Mouse (Mus musculus) left cerebral cortex, adult 8-10 months (tissue): ENCODE results near the gene Dek. TPM values are rescaled to one million over a fixed set of nuclear protein-coding genes. Genes with fewer than 3 reads are reported as not detected.

ENCODE experiments used
- DNase-seq, 2 experiments: peaks; one replicate each; pipeline ENCODE4 v3.0.0; 2022; ENCODE audit warnings: low spot score in 2 of 2
- total RNA-seq, 4 experiments: library from RNA; stranded (reverse); gene quantifications; 2 replicates each; pipeline ENCODE4 v1.2.4; 2022

Gene Dek
- 10 to 100 TPM; 53.1 to 58.2 (median 56.6) TPM for total RNA-seq

DNA sequence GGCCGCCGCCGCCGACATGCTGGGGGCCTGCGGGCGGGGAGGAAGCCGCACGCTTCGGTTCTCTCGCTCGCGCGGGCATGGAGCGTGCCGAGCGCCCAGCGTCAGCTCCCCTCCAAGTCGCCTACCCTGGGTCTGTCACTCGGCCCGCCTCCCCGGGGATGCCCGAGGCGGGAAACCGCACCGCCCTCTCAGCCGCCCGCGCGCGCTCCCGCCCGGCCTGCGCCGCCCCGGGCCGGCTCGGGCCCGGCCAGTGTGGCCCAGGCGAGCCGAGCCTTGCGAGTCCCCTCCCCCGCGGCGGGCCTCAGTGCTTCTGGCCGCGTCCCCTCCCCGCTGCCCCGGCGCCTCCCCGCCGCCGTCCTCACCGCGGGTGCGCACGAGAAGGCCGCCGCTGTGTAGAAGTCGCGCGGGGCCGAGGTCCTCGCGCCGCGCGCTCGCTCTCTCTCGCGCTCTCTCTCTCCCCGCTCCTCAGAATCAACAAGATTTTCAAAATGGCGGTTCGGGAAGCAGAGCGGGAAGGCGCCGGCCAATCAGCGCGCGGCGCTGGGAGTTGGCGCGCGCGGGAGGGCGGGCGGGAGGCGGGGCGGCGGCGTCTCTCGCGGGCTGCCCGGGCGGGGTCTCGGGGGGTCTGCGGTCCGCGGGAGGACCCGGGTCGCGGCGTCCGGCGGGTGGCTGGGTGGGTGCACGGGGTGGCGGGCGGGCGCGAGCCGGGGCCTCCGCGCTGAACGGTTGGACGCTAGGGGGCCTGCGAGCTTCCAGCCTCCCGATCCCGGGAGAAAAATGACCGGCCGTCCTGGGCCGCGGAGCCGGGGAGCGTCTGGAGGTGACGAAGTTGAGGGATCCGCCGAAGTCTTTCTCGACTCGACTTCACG is at the start of gene Dek:
Gene Dek (minus strand): TSS at position 491 of the 869 bp plus-strand sequence.
- DNase-seq: peak; percentile 66 to 68

- no peak for DNase-seq
Observed at GRCm38 (mm10) chr13:47154866-47155265, 48.9 kb upstream of the Dek start.

DNA sequence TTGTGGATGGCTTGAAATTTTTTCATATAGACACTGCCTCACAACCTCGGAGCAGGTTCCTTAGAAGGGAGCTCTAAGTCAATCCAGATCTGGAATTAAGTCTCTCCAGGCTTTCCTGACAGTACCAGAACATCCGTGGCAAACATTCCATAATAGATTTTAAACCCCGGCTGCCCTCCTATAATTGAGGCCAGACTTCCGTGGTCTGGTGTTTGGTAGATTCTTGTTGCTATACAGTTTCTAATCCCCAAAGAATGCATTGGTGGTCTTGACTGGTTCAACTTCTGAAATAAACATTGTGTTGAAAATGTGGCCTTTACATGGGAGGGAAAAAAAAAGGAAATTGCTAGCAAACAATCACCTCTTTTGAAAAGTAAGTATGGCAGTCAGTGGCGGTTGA is 47.2 kb upstream of the Dek start:
- no peak for DNase-seq

DNA sequence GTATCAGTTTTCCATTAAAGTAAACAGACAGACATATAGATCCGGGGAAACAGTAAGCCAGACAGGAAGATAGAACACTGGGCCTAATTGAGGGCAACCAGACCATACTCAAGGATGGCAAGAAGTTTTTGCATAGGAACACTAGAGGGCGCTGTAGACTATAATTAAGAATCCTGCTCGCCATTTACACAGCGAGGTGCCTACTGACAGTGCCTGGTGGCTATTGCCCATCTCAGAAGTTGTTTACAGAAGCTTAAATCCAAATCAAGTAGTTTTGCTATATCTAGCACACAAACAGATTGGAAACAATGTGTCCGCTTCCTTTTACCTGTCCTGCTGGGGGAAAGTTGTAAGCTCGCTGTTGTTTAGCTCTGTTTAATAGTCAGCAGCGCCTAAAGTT is 46.4 kb upstream of the Dek start:
- no peak for DNase-seq

- peak in 1 of 2 experiments; percentile 30 for DNase-seq
Observed at GRCm38 (mm10) chr13:47151060-47151459, 45.1 kb upstream of the Dek start.

DNA sequence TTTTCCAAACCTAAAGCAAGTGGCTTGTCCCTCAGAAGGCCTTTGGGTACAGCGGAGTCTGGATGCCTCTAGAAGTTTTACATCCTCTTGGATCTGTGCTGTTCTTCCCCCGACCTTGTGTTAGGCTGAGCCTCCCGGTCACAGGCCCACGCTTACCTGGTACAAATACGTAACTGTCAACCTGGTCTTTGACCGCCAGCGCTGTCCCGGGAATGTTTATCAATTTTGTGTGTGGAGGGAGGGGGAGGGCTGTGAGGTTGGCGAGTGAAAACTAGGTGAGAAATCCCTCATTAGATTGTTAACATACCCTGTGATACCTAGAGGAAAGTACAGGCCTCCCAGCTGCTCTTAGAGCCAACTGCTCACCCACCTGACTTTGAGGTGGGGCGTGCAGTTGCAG is 44.0 kb upstream of the Dek start:
- DNase-seq: no peak

DNA sequence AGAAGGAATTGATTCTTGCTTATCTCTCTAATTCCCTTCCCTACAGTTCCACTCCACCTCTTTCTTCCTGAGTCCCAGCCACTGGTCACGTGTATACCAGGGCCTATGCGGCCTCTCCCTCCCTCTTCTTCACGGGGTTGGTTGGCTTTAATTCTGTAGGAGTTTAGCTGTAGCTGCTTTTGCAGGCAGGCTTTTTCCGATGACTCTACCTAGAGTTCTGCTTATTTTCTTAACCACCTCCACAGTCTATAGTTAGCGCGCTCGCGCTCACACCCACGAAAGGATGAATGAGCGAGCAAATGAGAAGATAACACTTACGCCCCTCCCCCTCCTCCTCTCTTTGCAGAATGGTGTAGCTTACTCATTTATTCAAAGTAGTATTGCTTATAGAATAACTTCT is 42.6 kb upstream of the Dek start:
- peak in 1 of 2 experiments; percentile 91 for DNase-seq

- no peak for DNase-seq
Observed at GRCm38 (mm10) chr13:47146388-47146787, 40.4 kb upstream of the Dek start.

DNA sequence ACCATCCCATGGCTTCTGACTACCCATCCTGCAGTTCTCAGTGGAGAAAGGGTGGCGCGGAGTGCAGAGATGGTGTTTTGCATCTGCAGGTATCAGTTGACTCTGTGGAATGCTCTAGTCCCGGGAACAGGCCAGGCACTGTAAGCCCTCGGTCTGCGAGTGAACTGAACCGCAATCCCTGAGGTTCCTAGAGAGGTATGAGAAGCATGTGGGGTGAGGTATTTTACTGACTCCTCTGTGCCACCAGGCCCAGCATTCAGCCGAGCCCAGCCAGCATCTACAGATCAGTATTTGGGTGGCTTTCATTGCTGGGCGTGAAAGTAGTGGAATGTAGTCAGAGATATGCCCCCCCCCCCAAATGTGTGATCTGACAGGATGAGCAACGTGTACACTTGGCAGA is 39.9 kb upstream of the Dek start:
- DNase-seq: no peak

GRCm38 (mm10) chr13:47142764-47143163 is 36.8 kb upstream of the Dek start:
- DNase-seq: no peak

- no peak for DNase-seq
Observed at GRCm38 (mm10) chr13:47135741-47136140, 29.7 kb upstream of the Dek start.

DNA sequence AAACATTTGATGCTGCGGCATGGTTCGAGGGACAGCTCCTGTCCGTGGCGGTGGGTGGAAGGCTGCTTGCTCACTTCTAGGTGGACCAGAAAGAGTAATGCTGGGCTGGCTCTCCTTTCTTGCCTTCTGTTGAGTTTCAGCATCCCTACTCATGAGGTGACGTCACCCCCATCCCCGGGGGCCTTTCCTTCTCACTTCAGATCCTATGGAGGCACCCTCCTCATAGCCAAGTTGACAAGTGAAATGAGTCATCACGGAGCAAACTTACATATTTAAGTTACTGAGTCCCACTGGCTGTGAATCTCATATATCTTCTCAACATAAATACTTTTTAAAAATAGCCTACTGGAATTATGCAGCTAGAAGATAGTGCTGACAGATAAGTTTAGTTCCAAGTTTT is 28.8 kb upstream of the Dek start:
- peak in 1 of 2 experiments; percentile 76 for DNase-seq

DNA sequence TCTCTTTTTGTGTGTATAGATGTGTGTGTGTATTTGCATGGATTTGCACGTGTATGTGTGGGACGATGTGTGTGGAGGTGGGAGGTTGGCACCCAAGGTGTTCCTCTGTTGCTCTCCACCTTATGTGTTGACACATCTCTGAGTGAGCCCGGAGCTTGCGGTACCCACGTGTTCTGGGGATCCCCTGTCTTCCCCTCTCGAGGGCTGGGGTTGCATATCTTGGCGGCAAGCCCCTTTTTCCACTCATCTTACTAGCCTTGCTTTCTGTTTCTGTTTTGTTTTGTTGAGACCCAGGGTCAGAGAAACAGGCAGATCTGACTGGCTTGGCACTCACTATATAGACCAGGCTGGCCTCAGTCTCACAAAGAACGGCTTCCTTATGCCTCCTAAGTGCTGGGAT is 27.1 kb upstream of the Dek start:
- no peak for DNase-seq

- DNase-seq: no peak
Observed at GRCm38 (mm10) chr13:47129090-47129489, 23.1 kb upstream of the Dek start.

GRCm38 (mm10) chr13:47125595-47125994 is 19.6 kb upstream of the Dek start:
- DNase-seq: no peak

DNA sequence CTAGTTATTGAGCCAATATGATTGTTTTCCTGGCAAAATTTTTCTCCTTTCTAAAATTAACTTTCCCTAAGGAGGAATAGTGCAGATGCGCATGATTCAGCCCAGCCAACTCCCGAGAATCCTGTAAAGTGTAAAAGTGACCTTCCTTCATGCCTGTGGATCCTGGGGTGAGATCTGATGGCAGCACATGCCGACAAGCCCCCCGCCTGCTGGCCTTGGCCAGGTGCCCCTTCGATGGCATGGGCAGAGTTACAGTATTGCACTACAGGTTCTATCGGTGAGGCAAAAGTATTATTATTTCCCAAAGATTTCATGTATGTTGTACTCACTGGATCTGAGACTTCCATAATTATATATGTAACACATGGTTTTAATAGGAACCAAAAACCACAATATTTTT is 19.0 kb upstream of the Dek start:
- no peak for DNase-seq

GRCm38 (mm10) chr13:47124449-47124848 is 18.4 kb upstream of the Dek start:
- no peak for DNase-seq

- peak in 1 of 2 experiments; percentile 45 for DNase-seq
Observed at GRCm38 (mm10) chr13:47122537-47123430, 16.8 kb upstream of the Dek start, which contains the start of gene Rnf144b. Gene Rnf144b, plus strand, starts transcription at chr13:47122656.

GRCm38 (mm10) chr13:47121333-47121889 is 15.4 kb upstream of the Dek start:
- no peak for DNase-seq

GRCm38 (mm10) chr13:47116000-47116399 is 10.0 kb upstream of the Dek start:
- DNase-seq: no peak

GRCm38 (mm10) chr13:47112924-47113323 is 6.9 kb upstream of the Dek start:
- no peak for DNase-seq

- DNase-seq: no peak
Observed at GRCm38 (mm10) chr13:47112056-47112455, 6.1 kb upstream of the Dek start.
